Mouse (Mus musculus) bone marrow macrophage, adult 2 months (primary cell): ENCODE results near the gene Slx4ip. TPM values are rescaled to one million over a fixed set of nuclear protein-coding genes. Genes with fewer than 3 reads are reported as not detected.

Experiments used
- H3K27ac ChIP-seq: 2 replicates; pipeline ENCODE4 v1.5.1; 2012; ENCODE audit warnings: low read depth, low read length; ENCODE audit not compliant: insufficient read depth
- H3K4me1 ChIP-seq: 2 replicates; pipeline ENCODE4 v1.6.1; 2012; ENCODE audit warnings: low read length; ENCODE audit not compliant: control insufficient read depth, insufficient read depth
- H3K4me3 ChIP-seq: 2 replicates; pipeline ENCODE4 v1.5.1; 2012; ENCODE audit warnings: mild to moderate bottlenecking, low read length, moderate library complexity; ENCODE audit not compliant: insufficient read depth
- CTCF ChIP-seq: IDR thresholded peaks from 2 replicates; pipeline ENCODE4 v1.5.1; 2012; ENCODE audit warnings: low read depth, mild to moderate bottlenecking, low read length, moderate library complexity
- POLR2A ChIP-seq: IDR thresholded peaks from 2 replicates; pipeline ENCODE4 v1.6.1; 2012; ENCODE audit warnings: mild to moderate bottlenecking, low read depth, low read length, borderline replicate concordance
- polyA plus RNA-seq: library from polyadenylated mRNA; stranded (reverse); fragments of >200 nt; gene quantifications from 2 replicates; pipeline ENCODE4 v1.2.4, GENCODE M21; 2012; ENCODE audit not compliant: missing spikeins, insufficient read depth, insufficient read length

The Slx4ip gene
- polyA plus RNA-seq, 1 experiment = 4.9 TPM

- TF ChIP-seq POLR2A (no peak), CTCF (no peak)
- H3K4me1 ChIP-seq = peaks cover 19% of the 10 kb centered on the region
These were observed 17.6 kb downstream of the Slx4ip start for GRCm38 (mm10) chr2:136908596-136908995.

GRCm38 (mm10) chr2:136909298-136909697, 18.3 kb downstream of the Slx4ip start:
- no peak for TF ChIP-seq CTCF
- TF ChIP-seq POLR2A = no peak
- no peak overlapping the region for H3K27ac ChIP-seq
- H3K4me1 ChIP-seq = peaks cover 16% of the 10 kb centered on the region
- H3K4me3 ChIP-seq = no peak overlapping the region

More at GRCm38 (mm10) chr2:136908596-136908995, 17.6 kb downstream of the Slx4ip start:
- Histone ChIP-seq H3K27ac (no peak overlapping the region), H3K4me3 (no peak overlapping the region)

GRCm38 (mm10) chr2:136911958-136912411, 21.0 kb downstream of the Slx4ip start:
- TF ChIP-seq POLR2A (no peak), CTCF (no peak)
- no peak overlapping the region for H3K4me3 ChIP-seq
- peaks cover 33% of the 10 kb centered on the region for H3K4me1 ChIP-seq
- H3K27ac ChIP-seq = no peak overlapping the region

GRCm38 (mm10) chr2:136913021-136913420, 22.0 kb downstream of the Slx4ip start:
- TF ChIP-seq CTCF (no peak), POLR2A (no peak)
- H3K4me3 ChIP-seq = no peak overlapping the region
- no peak overlapping the region for H3K27ac ChIP-seq
- peaks cover 32% of the 10 kb centered on the region for H3K4me1 ChIP-seq

- H3K4me3 ChIP-seq = no peak overlapping the region
- H3K4me1 ChIP-seq = peaks cover 38% of the 10 kb centered on the region
- peak overlapping the region; percentile 76 for H3K27ac ChIP-seq
These were observed 23.4 kb downstream of the Slx4ip start for GRCm38 (mm10) chr2:136914334-136914902.

GRCm38 (mm10) chr2:136919433-136919832, 28.4 kb downstream of the Slx4ip start:
- Histone ChIP-seq H3K4me3 (no peak overlapping the region), H3K4me1 (peaks cover 41% of the 10 kb centered on the region), H3K27ac (peak overlapping the region; percentile 50)
- TF ChIP-seq CTCF (no peak), POLR2A (no peak)

More at GRCm38 (mm10) chr2:136914334-136914902, 23.4 kb downstream of the Slx4ip start:
- no peak for TF ChIP-seq POLR2A
- TF ChIP-seq CTCF = no peak

GRCm38 (mm10) chr2:136920257-136920993, 29.4 kb downstream of the Slx4ip start:
- TF ChIP-seq POLR2A (no peak), CTCF (no peak)
- Histone ChIP-seq H3K27ac (peak overlapping the region; percentile 50), H3K4me1 (peaks cover 36% of the 10 kb centered on the region), H3K4me3 (no peak overlapping the region)

- peak overlapping the region; percentile 50 for H3K27ac ChIP-seq
These were observed 30.0 kb downstream of the Slx4ip start for GRCm38 (mm10) chr2:136921003-136921408.

GRCm38 (mm10) chr2:136936391-136937288, 45.6 kb downstream of the Slx4ip start:
- Histone ChIP-seq H3K4me3 (peak overlapping the region; percentile 19), H3K27ac (peak overlapping the region; percentile 95), H3K4me1 (peaks cover 24% of the 10 kb centered on the region)
- TF ChIP-seq CTCF (no peak), POLR2A (no peak)

More at GRCm38 (mm10) chr2:136921003-136921408, 30.0 kb downstream of the Slx4ip start:
- peaks cover 32% of the 10 kb centered on the region for H3K4me1 ChIP-seq
- peak overlapping the region; percentile 13 for H3K4me3 ChIP-seq
- no peak for TF ChIP-seq CTCF
- TF ChIP-seq POLR2A = no peak
